Mouse (Mus musculus) ES-E14 (cell line): ENCODE measurements around the gene Zfp36.

Experiments used
- CHD2 ChIP-seq: IDR thresholded peaks from 2 replicates; pipeline ENCODE4 v1.6.1; 2014; ENCODE audit warnings: mild to moderate bottlenecking, low read depth, low read length, inconsistent platforms
- HCFC1 ChIP-seq: IDR thresholded peaks from 2 replicates; pipeline ENCODE4 v1.6.1; 2012; ENCODE audit warnings: low read length, inconsistent platforms, borderline replicate concordance; ENCODE audit not compliant: insufficient read depth
- MAFK ChIP-seq: IDR thresholded peaks from 2 replicates; pipeline ENCODE4 v1.6.1; 2014; ENCODE audit warnings: mild to moderate bottlenecking, low read depth, low read length, inconsistent platforms; ENCODE audit not compliant: insufficient read depth
- ZC3H11A ChIP-seq: IDR thresholded peaks from 2 replicates; pipeline ENCODE4 v1.6.1; 2012; ENCODE audit warnings: low read depth, mild to moderate bottlenecking, inconsistent platforms, low read length, borderline replicate concordance

- TF ChIP-seq CHD2 = no peak
- no peak for TF ChIP-seq MAFK
- TF ChIP-seq ZC3H11A = no peak
- TF ChIP-seq HCFC1 = no peak
Measured at GRCm38 (mm10) chr7:28367663-28368275, 12.3 kb downstream of the Zfp36 start.
